Mouse (Mus musculus) lung, postnatal 0 days (tissue): ENCODE results near the gene Cmc4. TPM values are rescaled to one million over a fixed set of nuclear protein-coding genes. Genes with fewer than 3 reads are reported as not detected.

Experiments
- ATAC-seq: fragments of 200-750 bp; cut with Nextera tagmentation; 2 replicates; pipeline ENCODE4 v1.8.0; 2017; ENCODE audit warnings: moderate library complexity
- DNase-seq: peaks from one replicate; pipeline ENCODE4 v3.0.0-alpha.2; 2016; ENCODE audit warnings: low spot score
- H3K27ac ChIP-seq: fragments of 300-500 bp; sonication (generic); 2 replicates; pipeline ENCODE4 v1.5.1; 2014; ENCODE audit warnings: antibody characterized with exemption, mild to moderate bottlenecking, low read length, mixed read lengths
- H3K27me3 ChIP-seq: fragments of 300-500 bp; sonication (generic); replicated peaks from 2 replicates; pipeline ENCODE4 v1.6.1; 2014; ENCODE audit warnings: low read length, mixed read lengths; ENCODE audit not compliant: insufficient read depth
- H3K36me3 ChIP-seq: fragments of 300-500 bp; sonication (generic); 2 replicates; pipeline ENCODE4 v1.6.1; 2014; ENCODE audit warnings: low read length, mixed read lengths; ENCODE audit not compliant: insufficient read depth
- H3K4me1 ChIP-seq: fragments of 300-500 bp; sonication (generic); 2 replicates; pipeline ENCODE4 v1.6.1; 2014; ENCODE audit warnings: antibody characterized with exemption, low read depth, low read length, mixed read lengths; ENCODE audit not compliant: insufficient read depth
- H3K4me2 ChIP-seq: fragments of 300-500 bp; sonication (generic); replicated peaks from 2 replicates; pipeline ENCODE4 v1.6.1; 2014; ENCODE audit warnings: low read depth, mild to moderate bottlenecking, low read length, moderate library complexity, mixed read lengths
- H3K4me3 ChIP-seq: fragments of 300-500 bp; sonication (generic); 2 replicates; pipeline ENCODE4 v1.5.1; 2014; ENCODE audit warnings: low read depth, low read length
- H3K9ac ChIP-seq: fragments of 300-500 bp; sonication (generic); replicated peaks from 2 replicates; pipeline ENCODE4 v1.6.1; 2014; ENCODE audit warnings: low read depth, mild to moderate bottlenecking
- H3K9me3 ChIP-seq: fragments of 300-500 bp; sonication (generic); 2 replicates; pipeline ENCODE4 v1.6.1; 2016; ENCODE audit warnings: low read length, mixed read lengths
- CTCF ChIP-seq: IDR thresholded peaks from 2 replicates; pipeline ENCODE4 v1.5.1; 2016; ENCODE audit warnings: antibody characterized with exemption, mild to moderate bottlenecking
- EP300 ChIP-seq: IDR thresholded peaks from 2 replicates; pipeline ENCODE4 v1.6.1; 2016; ENCODE audit warnings: antibody characterized with exemption, mild to moderate bottlenecking, control low read depth
- WGBS: fragments of 180-500 bp; shearing (Covaris S2); extraction: QIAGEN DNeasy Blood & Tissue Kit; methylation state at CpG from one replicate; pipeline ENCODE4 v1.1.7; 2014; 5-methylcytosine and 5-hydroxymethylcytosine counted together
- polyA plus RNA-seq: library from polyadenylated mRNA; unstranded; fragments of >200 nt; fragmentation: Nextera tagmentation; extraction: Ambion mirVana; gene quantifications from 2 replicates; pipeline ENCODE4 v1.2.1, GENCODE M21; 2015

The Cmc4 gene
- polyA plus RNA-seq, 1 experiment from 2014 or later, result 18.5 TPM

DNA sequence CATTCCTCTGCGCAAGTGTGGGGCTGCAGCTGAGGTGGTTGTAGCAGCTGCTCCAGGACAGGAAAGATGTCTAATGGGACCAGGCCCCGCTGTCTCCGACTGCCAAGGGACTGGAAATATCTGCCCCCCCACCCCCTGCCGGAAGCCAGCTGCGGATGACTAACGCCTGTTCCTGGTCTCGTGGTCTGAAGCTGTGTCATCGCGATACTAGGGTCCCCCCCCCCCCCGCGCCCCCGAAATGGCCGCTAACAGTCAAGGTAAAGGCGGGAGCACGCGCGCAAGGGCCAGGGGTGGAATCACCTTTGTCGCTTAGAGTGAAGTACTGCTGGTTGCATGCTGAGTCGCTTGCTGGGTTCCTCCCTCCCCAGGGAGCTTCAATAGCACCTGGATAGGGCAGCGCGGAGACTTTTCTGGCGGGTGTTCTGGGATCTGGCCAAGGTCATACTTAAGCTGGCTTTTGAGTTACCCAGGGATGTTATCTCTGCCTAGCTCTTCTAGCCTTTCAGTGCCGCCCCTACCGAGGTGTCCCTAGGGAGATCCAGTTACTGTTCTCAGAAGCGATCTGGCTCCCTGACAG, 34.1 kb downstream of the Cmc4 start, which contains the start of the genes Fundc2 and F8:
TSS of gene Fundc2 (plus strand) at position 205 of the 577 bp plus-strand sequence.
TSS of gene F8 (minus strand) at position 421 of the 577 bp plus-strand sequence.
- H3K27me3 ChIP-seq, result no peaks in the 10 kb centered on the region
- no peaks in the 10 kb centered on the region for H3K4me1 ChIP-seq
- TF ChIP-seq CTCF (no peak), EP300 (peak; percentile 68; the same call in 1 of the 2 replicates)
- peak within 1 kb of the TSS; percentile 71 for H3K27ac ChIP-seq
- H3K4me2 ChIP-seq, result peak within 1 kb of the TSS; percentile 48
- H3K36me3 ChIP-seq, result no peaks in the 10 kb centered on the region
- peak within 1 kb of the TSS; percentile 50 for H3K4me3 ChIP-seq
- 12% methylated on average over 13 of the region's 25 CpGs for WGBS
- H3K9me3 ChIP-seq, result no peaks in the 10 kb centered on the region
- DNase-seq (peak; percentile 88), ATAC-seq (peak; percentile 99)
- H3K9ac ChIP-seq, result peak within 1 kb of the TSS; percentile 35

GRCm38 (mm10) chrX:75381699-75382098, 34.7 kb downstream of the Cmc4 start:
- H3K36me3 ChIP-seq, result no peaks in the 10 kb centered on the region
- no peaks in the 10 kb centered on the region for H3K9me3 ChIP-seq
- no peak overlapping the region for H3K9ac ChIP-seq
- H3K4me2 ChIP-seq, result peak overlapping the region; percentile 48
- peak overlapping the region; percentile 11; the same call in 1 of the 2 replicates for H3K27ac ChIP-seq
- no peak for DNase-seq
- H3K4me3 ChIP-seq, result peak overlapping the region; percentile 50; the same call in 1 of the 2 replicates
- no peaks in the 10 kb centered on the region for H3K27me3 ChIP-seq
- TF ChIP-seq EP300 (no peak), CTCF (no peak)
- ATAC-seq, result no peak
- 50% methylated on average over 5 of the region's 5 CpGs for WGBS
- no peaks in the 10 kb centered on the region for H3K4me1 ChIP-seq

DNA sequence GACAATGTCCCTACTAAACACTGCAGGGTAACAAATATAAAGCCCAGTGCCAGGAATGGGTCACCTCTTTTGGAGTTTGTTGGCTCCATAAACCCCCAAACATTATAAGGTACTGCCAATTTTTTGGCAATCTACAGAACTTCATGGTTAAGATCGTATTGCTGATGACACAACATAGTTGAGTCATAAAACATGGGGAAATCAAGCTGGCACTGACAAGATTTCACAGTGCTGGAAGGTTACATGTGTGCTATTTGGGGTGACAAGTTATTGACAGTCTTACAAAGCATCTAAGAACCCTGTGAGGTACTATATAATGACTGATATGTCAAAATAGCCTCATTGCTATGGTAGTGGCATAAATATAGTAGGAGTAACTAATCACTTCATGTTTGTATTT, 35.2 kb downstream of the Cmc4 start:
- 52% methylated on average over 1 of the region's 1 CpGs for WGBS
- TF ChIP-seq EP300 (no peak), CTCF (no peak)
- ATAC-seq (no peak), DNase-seq (no peak)
- Histone ChIP-seq H3K9me3 (no peaks in the 10 kb centered on the region), H3K4me3 (no peak overlapping the region), H3K27ac (no peak overlapping the region), H3K9ac (no peak overlapping the region), H3K36me3 (no peaks in the 10 kb centered on the region), H3K4me2 (no peak overlapping the region), H3K4me1 (no peaks in the 10 kb centered on the region), H3K27me3 (no peaks in the 10 kb centered on the region)

DNA sequence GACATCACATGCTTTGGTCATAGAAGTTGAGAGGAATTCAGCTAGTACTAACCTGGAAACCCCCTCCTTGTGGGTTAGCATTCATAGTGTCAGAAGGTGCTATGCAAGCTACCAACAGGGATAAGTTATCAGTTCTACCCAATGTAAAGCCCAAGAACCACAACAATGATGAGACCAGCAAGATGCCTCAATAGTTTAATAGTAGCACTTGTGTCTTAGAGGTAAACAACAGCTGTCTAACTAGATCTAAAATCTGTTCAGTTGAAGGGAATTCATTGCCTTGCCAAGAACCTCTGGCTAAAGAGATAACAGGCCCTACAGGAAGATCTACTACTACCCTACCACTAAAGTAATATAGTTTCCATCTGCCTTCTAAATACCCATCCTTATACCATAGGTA, 39.6 kb downstream of the Cmc4 start:
- Histone ChIP-seq H3K9ac (no peak overlapping the region), H3K4me1 (no peaks in the 10 kb centered on the region), H3K4me2 (no peak overlapping the region), H3K36me3 (no peaks in the 10 kb centered on the region), H3K27ac (no peak overlapping the region), H3K4me3 (no peak overlapping the region), H3K27me3 (no peaks in the 10 kb centered on the region), H3K9me3 (no peaks in the 10 kb centered on the region)
- TF ChIP-seq EP300 (no peak), CTCF (no peak)
- ATAC-seq (no peak), DNase-seq (no peak)

DNA sequence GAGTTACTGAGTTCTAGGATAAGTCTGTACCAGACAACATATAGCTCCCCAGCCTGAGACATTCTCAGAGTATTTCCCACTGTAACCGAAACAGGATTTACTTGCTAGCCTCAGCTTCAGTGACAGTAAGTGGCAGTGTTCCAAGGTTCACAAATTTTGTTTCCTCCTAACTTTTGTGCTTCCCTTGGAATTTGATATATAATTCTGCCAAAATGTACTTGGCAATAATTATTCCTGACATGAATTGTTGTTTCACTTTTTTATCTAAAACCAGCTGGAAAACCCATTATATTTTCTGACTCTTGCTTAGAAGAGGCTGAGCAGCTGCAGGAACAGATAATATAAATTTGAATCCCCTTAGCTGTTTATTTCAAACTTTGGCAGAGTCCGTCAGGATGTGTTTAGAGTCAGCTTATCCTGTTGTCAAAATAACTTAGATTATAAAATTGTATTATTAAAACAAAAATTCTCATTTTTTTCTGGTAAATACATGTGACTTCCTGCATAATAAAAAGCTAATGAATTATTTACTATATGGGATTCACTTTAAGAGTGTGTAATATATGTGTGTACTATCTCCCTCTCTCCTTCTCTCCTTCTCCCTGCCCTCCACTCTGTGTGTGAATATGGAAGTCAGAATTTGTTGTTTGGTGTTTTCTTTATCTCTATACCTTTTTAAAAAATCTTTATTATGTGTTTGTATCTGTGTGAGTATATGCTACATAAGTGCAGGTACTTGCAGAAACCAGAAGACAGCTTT, 43.5 kb downstream of the Cmc4 start:
- no peaks in the 10 kb centered on the region for H3K4me1 ChIP-seq
- TF ChIP-seq CTCF, result no peak
- peak; percentile 15; the same call in 1 of the 2 replicates for TF ChIP-seq EP300
- WGBS, result 32% methylated on average over 2 of the region's 2 CpGs
- no peak overlapping the region for H3K4me3 ChIP-seq
- H3K4me2 ChIP-seq, result no peak overlapping the region
- H3K9me3 ChIP-seq, result no peaks in the 10 kb centered on the region
- no peaks in the 10 kb centered on the region for H3K36me3 ChIP-seq
- H3K9ac ChIP-seq, result no peak overlapping the region
- no peaks in the 10 kb centered on the region for H3K27me3 ChIP-seq
- peak; percentile 62 for DNase-seq
- peak; percentile 43; the same call in 1 of the 2 replicates for ATAC-seq
- no peak overlapping the region for H3K27ac ChIP-seq

- Histone ChIP-seq H3K27me3 (no peaks in the 10 kb centered on the region), H3K27ac (no peak overlapping the region), H3K9me3 (no peaks in the 10 kb centered on the region), H3K9ac (no peak overlapping the region), H3K4me3 (no peak overlapping the region), H3K4me1 (no peaks in the 10 kb centered on the region), H3K36me3 (no peaks in the 10 kb centered on the region), H3K4me2 (no peak overlapping the region)
- no peak for DNase-seq
- no peak for TF ChIP-seq EP300
- no peak for ATAC-seq
Observed at GRCm38 (mm10) chrX:75370197-75370596, 46.2 kb downstream of the Cmc4 start.

Other genes with a start within 250 kb of the Cmc4 start
- 40.1 and 47.3 TPM in 2 replicates for gene Fundc2, start 34.2 kb downstream of the Cmc4 start, polyA plus RNA-seq
- 1.0 and 1.3 TPM in 2 replicates for gene F8, start 34.0 kb downstream of the Cmc4 start, polyA plus RNA-seq
- gene Mtcp1, start within 50 bp of the Cmc4 start, polyA plus RNA-seq, result 5.0 and 5.5 TPM in 2 replicates
- 27.9 and 30.0 TPM in 2 replicates for gene Brcc3, start within 50 bp of the Cmc4 start, polyA plus RNA-seq
- gene Vbp1, start 97.7 kb upstream of the Cmc4 start, polyA plus RNA-seq, result 98.6 and 104 TPM in 2 replicates
- gene Rab39b, start 161.6 kb upstream of the Cmc4 start, polyA plus RNA-seq, result 0.24 and 0.25 TPM in 2 replicates